Mouse (Mus musculus) kidney, embryonic 16.5 days (tissue): ENCODE data around the gene Gm9837. TPM values are rescaled to one million over a fixed set of nuclear protein-coding genes. Genes with fewer than 3 reads are reported as not detected.

Experiments
- polyA plus RNA-seq: library from polyadenylated mRNA; unstranded; fragments of >200 nt; fragmentation: Nextera tagmentation; extraction: Ambion mirVana; gene quantifications from 2 replicates; pipeline ENCODE4 v1.2.1, GENCODE M21; 2015

Gene Gm9837
- polyA plus RNA-seq, 1 experiment from 2014 or later = not detected

Other genes with a start within 250 kb of the Gm9837 start
- 82.7 and 85.1 TPM in 2 replicates for gene Hspa4, start 170.0 kb downstream of the Gm9837 start, polyA plus RNA-seq
- gene Zcchc10, start 145.8 kb downstream of the Gm9837 start, polyA plus RNA-seq = 19.1 and 25.4 TPM in 2 replicates
- gene Aff4, start 119.6 kb downstream of the Gm9837 start, polyA plus RNA-seq = 16.8 and 25.8 TPM in 2 replicates
- gene Leap2, start 47.3 kb downstream of the Gm9837 start, polyA plus RNA-seq = 0.34 and 0.37 TPM in 2 replicates
- gene Uqcrq, start 39.6 kb downstream of the Gm9837 start, polyA plus RNA-seq = 641 and 655 TPM in 2 replicates
- 1.1 and 1.2 TPM in 2 replicates for gene Gdf9, start 39.5 kb downstream of the Gm9837 start, polyA plus RNA-seq
- 0.12 TPM in 1 of 2 replicates, not detected in the other for gene Gm10447, start 13.4 kb downstream of the Gm9837 start, polyA plus RNA-seq
- 2.1 and 2.5 TPM in 2 replicates for gene Shroom1, start 13.3 kb downstream of the Gm9837 start, polyA plus RNA-seq
- not detected in 2 replicates for gene Gm9945, start 9.7 kb upstream of the Gm9837 start, polyA plus RNA-seq
- gene Sowaha, start 9.8 kb upstream of the Gm9837 start, polyA plus RNA-seq = 0.17 and 0.23 TPM in 2 replicates
- gene Sept8, start 48.8 kb upstream of the Gm9837 start, polyA plus RNA-seq = 25.7 and 25.9 TPM in 2 replicates
- 62.8 and 72.5 TPM in 2 replicates for gene Kif3a, start 96.9 kb upstream of the Gm9837 start, polyA plus RNA-seq
- 0.36 and 0.97 TPM in 2 replicates for gene Il4, start 148.2 kb upstream of the Gm9837 start, polyA plus RNA-seq
- gene Il13, start 164.2 kb upstream of the Gm9837 start, polyA plus RNA-seq = not detected in 2 replicates
- gene Rad50, start 236.8 kb upstream of the Gm9837 start, polyA plus RNA-seq = 24.9 TPM in 2 replicates